Mouse (Mus musculus) midbrain, postnatal 0 days (tissue): ENCODE measurements around the gene Gm10203. TPM values are rescaled to one million over a fixed set of nuclear protein-coding genes. Genes with fewer than 3 reads are reported as not detected.
"Not testable (repeated sequence)": the region's sequence is repeated elsewhere in the genome, so short reads cannot be mapped to it uniquely, and the experiment has no call there.

ENCODE experiments used
- ATAC-seq: fragments of 200-750 bp; cut with Nextera tagmentation; 2 replicates; pipeline ENCODE4 v1.8.0; 2017; ENCODE audit warnings: moderate number of reproducible peaks, mild to moderate bottlenecking, moderate TSS enrichment, moderate library complexity; ENCODE audit not compliant: low FRiP score
- DNase-seq: peaks from one replicate; pipeline ENCODE4 v3.0.0-alpha.2; 2015; ENCODE audit warnings: low spot score
- H3K27ac ChIP-seq: fragments of 300-500 bp; sonication (generic); 2 replicates; pipeline ENCODE4 v1.5.1; 2014; ENCODE audit warnings: low read depth, mild to moderate bottlenecking, low read length, mixed read lengths
- H3K27me3 ChIP-seq: fragments of 300-500 bp; sonication (generic); 2 replicates; pipeline ENCODE4 v1.6.1; 2014; ENCODE audit warnings: low read length, control low read depth, mixed read lengths; ENCODE audit not compliant: insufficient read depth
- H3K36me3 ChIP-seq: fragments of 300-500 bp; sonication (generic); 2 replicates; pipeline ENCODE4 v1.6.1; 2014; ENCODE audit warnings: low read length, control low read depth, mixed read lengths; ENCODE audit not compliant: insufficient read depth
- H3K4me1 ChIP-seq: fragments of 300-500 bp; sonication (generic); 2 replicates; pipeline ENCODE4 v1.6.1; 2014; ENCODE audit warnings: mild to moderate bottlenecking, control low read depth, antibody characterized with exemption, low read length, mixed read lengths; ENCODE audit not compliant: insufficient read depth
- H3K4me2 ChIP-seq: fragments of 300-500 bp; sonication (generic); 2 replicates; pipeline ENCODE4 v1.6.1; 2014; ENCODE audit warnings: low read depth, mild to moderate bottlenecking, low read length, mixed read lengths; ENCODE audit not compliant: poor library complexity, severe bottlenecking
- H3K4me3 ChIP-seq: fragments of 300-500 bp; sonication (generic); 2 replicates; pipeline ENCODE4 v1.5.1; 2014; ENCODE audit warnings: low read depth, mild to moderate bottlenecking, low read length, moderate library complexity
- H3K9ac ChIP-seq: fragments of 300-500 bp; sonication (generic); replicated peaks from 2 replicates; pipeline ENCODE4 v1.6.1; 2014; ENCODE audit warnings: mild to moderate bottlenecking, low read length, moderate library complexity, mixed read lengths; ENCODE audit not compliant: poor library complexity, severe bottlenecking
- H3K9me3 ChIP-seq: fragments of 300-500 bp; sonication (generic); 2 replicates; pipeline ENCODE4 v1.6.1; 2016; ENCODE audit warnings: low read length, control low read depth
- CTCF ChIP-seq: IDR thresholded peaks from 2 replicates; pipeline ENCODE4 v1.5.1; 2016; ENCODE audit warnings: antibody characterized with exemption, mild to moderate bottlenecking
- WGBS: fragments of 180-500 bp; shearing (Covaris S2); extraction: QIAGEN DNeasy Blood & Tissue Kit; methylation state at CpG from one replicate; pipeline ENCODE4 v1.1.7; 2014; 5-methylcytosine and 5-hydroxymethylcytosine counted together
- polyA plus RNA-seq: library from polyadenylated mRNA; unstranded; fragments of >200 nt; fragmentation: Nextera tagmentation; extraction: Ambion mirVana; gene quantifications from 2 replicates; pipeline ENCODE4 v1.2.1, GENCODE M21; 2015
- total RNA-seq: library from RNA; depleted of rRNA; stranded (reverse); fragments of >200 nt; gene quantifications from 2 replicates; pipeline ENCODE4 v1.2.3, GENCODE M21; 2014; rRNA removed

The Gm10203 gene
- total and polyA plus RNA-seq, 2 experiments from 2014 or later, result not detected

DNA sequence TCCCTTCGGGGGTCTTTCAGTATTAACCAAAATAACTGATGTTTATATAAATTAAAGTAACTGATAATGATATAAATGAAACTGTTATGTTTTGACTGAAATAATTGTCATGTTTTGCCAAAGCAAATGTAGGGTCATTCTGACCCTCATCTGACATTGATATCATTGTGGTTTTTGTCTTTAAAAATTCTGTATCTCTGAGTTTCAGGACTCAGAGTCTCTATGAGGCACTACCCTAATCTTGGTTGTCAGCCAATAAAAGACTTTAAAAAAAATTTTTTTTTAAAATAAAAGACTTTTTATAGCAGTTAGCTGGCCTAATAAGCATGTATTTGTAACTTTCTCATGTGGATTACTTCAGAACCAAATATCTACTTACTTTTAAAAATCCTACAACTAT lies 37.7 kb downstream of the Gm10203 start:
- H3K27ac ChIP-seq, result no peak overlapping the region
- no peaks in the 10 kb centered on the region for H3K27me3 ChIP-seq
- peaks cover 18% of the 10 kb centered on the region for H3K36me3 ChIP-seq
- no peak overlapping the region for H3K4me2 ChIP-seq
- 97% methylated on average over 1 of the region's 1 CpGs for WGBS
- DNase-seq (no peak), ATAC-seq (no peak)
- H3K4me3 ChIP-seq, result no peak overlapping the region
- H3K9me3 ChIP-seq, result no peaks in the 10 kb centered on the region
- no peak overlapping the region for H3K9ac ChIP-seq
- no peak for TF ChIP-seq CTCF
- no peaks in the 10 kb centered on the region for H3K4me1 ChIP-seq

DNA sequence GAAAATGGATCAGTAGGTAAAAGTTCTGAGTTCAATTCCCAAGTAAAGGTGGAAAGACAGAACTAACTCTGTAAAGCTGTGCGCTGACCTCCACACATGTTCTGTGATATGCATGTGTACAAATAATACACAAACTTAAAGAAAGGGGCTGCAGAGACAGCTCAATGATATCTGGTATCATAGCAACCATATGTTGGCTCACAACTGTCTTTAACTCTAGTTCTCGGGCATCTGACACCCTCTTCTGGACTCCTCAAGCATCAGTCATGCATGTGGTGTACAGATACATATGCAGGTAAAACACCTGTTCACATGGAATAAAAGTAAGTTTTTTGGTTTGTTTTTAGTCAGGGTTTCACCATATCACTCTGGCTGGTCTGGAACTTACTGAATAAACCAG lies 38.5 kb downstream of the Gm10203 start:
- H3K27ac ChIP-seq, result no peak overlapping the region
- TF ChIP-seq CTCF, result no peak
- no peaks in the 10 kb centered on the region for H3K27me3 ChIP-seq
- H3K36me3 ChIP-seq, result peaks cover 18% of the 10 kb centered on the region
- no peaks in the 10 kb centered on the region for H3K4me1 ChIP-seq
- 93% methylated on average over 2 of the region's 2 CpGs for WGBS
- ATAC-seq (no peak), DNase-seq (no peak)
- no peak overlapping the region for H3K4me2 ChIP-seq
- no peak overlapping the region for H3K4me3 ChIP-seq
- no peaks in the 10 kb centered on the region for H3K9me3 ChIP-seq
- no peak overlapping the region for H3K9ac ChIP-seq

DNA sequence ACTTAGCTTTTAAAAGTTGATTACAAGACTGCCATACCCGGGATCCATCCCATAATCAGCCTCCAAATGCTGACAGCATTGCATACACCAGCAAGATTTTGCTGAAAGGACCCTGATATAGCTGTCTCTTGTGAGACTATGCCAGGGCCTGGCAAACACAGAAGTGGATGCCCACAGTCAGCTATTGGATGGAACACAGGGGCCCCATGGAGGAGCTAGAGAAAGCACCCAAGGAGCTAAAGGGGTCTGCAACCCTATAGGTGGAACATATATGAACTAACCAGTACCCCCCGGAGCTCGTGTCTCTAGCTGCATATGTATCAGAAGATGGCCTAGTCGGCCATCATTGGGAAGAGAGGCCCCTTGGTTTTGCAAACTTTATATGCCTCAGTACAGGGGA lies 40.0 kb downstream of the Gm10203 start:
- not testable (repeated sequence) for ATAC-seq, DNase-seq, H3K4me1 ChIP-seq, H3K27ac ChIP-seq, H3K9me3 ChIP-seq, H3K27me3 ChIP-seq, H3K4me3 ChIP-seq, H3K9ac ChIP-seq, H3K4me2 ChIP-seq
- 91% methylated on average over 4 of the region's 4 CpGs for WGBS
- peaks cover 21% of the 10 kb centered on the region for H3K36me3 ChIP-seq

DNA sequence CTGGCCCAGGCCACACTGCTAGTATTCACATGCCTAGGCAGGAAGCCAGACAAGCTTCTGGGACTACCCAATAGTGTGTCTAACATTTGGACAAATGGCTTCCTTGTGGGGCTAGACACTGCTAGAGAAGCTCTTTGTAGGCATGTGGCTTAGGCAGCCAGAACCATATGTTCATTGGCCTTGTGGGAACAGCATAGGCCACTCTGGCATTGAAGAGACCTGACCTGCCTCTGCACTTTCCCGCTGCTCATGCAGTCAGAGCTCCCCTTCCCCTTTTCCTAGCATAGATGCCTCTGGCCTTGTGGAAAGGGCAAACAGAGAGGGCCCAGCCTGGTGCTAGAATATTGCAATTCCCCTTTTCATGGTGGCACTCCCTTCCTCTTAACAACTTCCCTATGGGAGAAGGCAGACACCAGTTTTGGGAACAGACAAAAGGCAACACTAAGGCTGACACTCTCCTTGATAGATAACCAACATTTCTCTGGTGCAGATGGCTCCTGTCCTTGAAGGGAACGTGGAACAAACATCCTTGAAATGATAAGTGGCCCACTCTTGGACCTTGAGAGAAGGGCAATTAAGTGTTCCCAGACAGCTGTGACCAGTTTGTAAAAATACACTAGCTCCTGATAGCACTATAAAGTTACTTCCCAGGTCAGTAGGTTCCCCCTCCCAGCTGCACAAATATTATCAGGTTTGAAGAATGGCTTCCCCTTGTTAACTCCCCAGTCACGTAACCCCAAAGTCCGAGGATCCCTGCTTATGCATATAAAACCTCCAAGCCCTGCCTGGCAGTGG lies 44.1 kb downstream of the Gm10203 start:
- Histone ChIP-seq H3K4me2 (no peak overlapping the region), H3K4me3 (no peak overlapping the region), H3K27ac (no peak overlapping the region), H3K36me3 (peaks cover 16% of the 10 kb centered on the region), H3K9me3 (0 out of 2 replicates have a peak, but pooled peaks cover 3% of the 10 kb centered on the region), H3K4me1 (no peaks in the 10 kb centered on the region), H3K9ac (no peak overlapping the region), H3K27me3 (no peaks in the 10 kb centered on the region)
- no peak for TF ChIP-seq CTCF
- ATAC-seq, result no peak
- DNase-seq, result peak; percentile 11
- 86% methylated on average over 4 of the region's 4 CpGs for WGBS

DNA sequence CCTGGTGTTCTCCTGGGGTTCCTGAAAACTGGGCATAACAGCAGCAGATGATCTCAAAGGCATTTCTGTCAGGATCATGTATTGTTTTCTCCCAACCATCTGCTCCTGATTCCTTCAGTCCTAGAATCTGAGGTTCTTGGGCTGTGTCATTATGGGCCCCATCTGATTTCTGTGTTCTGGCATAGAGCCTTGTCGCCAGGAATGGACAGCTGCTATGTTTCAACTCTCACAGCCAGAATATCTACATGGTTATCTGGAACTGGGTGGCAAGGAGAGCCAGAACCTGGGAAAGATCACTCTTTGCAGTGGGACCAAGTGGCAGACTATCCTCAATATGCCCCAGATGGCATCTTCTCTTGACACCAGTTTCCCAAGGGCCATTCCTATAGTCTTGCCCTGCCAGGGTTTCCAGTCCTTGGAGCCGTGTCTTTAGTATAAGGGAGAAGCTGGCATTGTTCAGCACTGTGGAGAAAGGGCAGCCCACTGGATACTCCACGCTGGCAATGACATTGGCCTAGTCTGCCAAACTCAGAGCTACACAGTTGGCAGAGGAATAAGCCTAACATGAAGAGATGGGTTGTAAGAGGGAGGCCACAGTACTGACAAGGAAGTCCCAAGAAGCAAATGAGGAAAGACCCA lies 45.1 kb downstream of the Gm10203 start:
- H3K4me1 ChIP-seq, result no peaks in the 10 kb centered on the region
- 0 out of 2 replicates have a peak, but pooled peaks cover 3% of the 10 kb centered on the region for H3K9me3 ChIP-seq
- H3K4me3 ChIP-seq, result no peak overlapping the region
- ATAC-seq (no peak), DNase-seq (peak; percentile 19)
- no peaks in the 10 kb centered on the region for H3K27me3 ChIP-seq
- H3K4me2 ChIP-seq, result no peak overlapping the region
- no peak for TF ChIP-seq CTCF
- WGBS, result 88% methylated on average over 3 of the region's 3 CpGs
- peaks cover 20% of the 10 kb centered on the region for H3K36me3 ChIP-seq
- no peak overlapping the region for H3K9ac ChIP-seq
- no peak overlapping the region for H3K27ac ChIP-seq

DNA sequence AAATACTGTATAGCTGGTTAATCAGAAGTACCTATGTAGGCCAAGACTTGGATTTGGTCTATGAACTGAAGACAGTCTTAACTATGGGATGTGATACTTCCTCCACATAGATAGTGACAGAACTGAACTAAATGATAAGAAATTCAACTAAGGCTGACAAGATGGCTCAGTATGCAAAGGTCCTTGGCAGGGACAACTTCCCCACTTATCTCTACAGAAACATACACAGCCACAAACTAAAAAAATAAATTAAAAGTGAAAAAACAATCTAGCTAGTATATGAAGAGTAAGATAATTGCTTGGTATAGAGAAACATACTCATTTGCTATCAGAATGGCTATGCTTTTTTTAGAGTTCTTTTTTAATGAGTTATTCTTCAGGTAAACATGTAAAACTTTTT lies 49.1 kb downstream of the Gm10203 start:
- ATAC-seq (no peak), DNase-seq (no peak)
- Histone ChIP-seq H3K4me2 (no peak overlapping the region), H3K36me3 (peaks cover 31% of the 10 kb centered on the region), H3K27ac (no peak overlapping the region), H3K9me3 (0 out of 2 replicates have a peak, but pooled peaks cover 3% of the 10 kb centered on the region), H3K4me3 (no peak overlapping the region), H3K9ac (no peak overlapping the region), H3K4me1 (no peaks in the 10 kb centered on the region), H3K27me3 (no peaks in the 10 kb centered on the region)
- no peak for TF ChIP-seq CTCF

Other genes starting within 250 kb of the Gm10203 start
- 13.6 and 18.0 TPM in 2 replicates for gene Caprin2, start 233.9 kb upstream of the Gm10203 start, total RNA-seq
- gene Caprin2, start 233.9 kb upstream of the Gm10203 start, polyA plus RNA-seq, result 5.9 and 6.5 TPM in 2 replicates
- gene Sinhcaf, start 183.7 kb upstream of the Gm10203 start, total RNA-seq, result 10.4 and 10.5 TPM in 2 replicates
- gene Sinhcaf, start 183.7 kb upstream of the Gm10203 start, polyA plus RNA-seq, result 7.3 and 9.3 TPM in 2 replicates
- gene Dennd5b, start 28.5 kb upstream of the Gm10203 start, total RNA-seq, result 47.1 and 51.0 TPM in 2 replicates
- 8.5 and 11.0 TPM in 2 replicates for gene Dennd5b, start 28.5 kb upstream of the Gm10203 start, polyA plus RNA-seq
- 4.8 and 5.3 TPM in 2 replicates for gene Etfbkmt, start 9.7 kb downstream of the Gm10203 start, total RNA-seq
- 5.7 and 6.8 TPM in 2 replicates for gene Etfbkmt, start 9.7 kb downstream of the Gm10203 start, polyA plus RNA-seq
- 50.3 and 83.9 TPM in 2 replicates for gene Amn1, start 58.5 kb downstream of the Gm10203 start, total RNA-seq
- gene Amn1, start 58.5 kb downstream of the Gm10203 start, polyA plus RNA-seq, result 88.2 and 98.6 TPM in 2 replicates
- gene Resf1, start 179.2 kb downstream of the Gm10203 start, total RNA-seq, result 27.7 and 33.7 TPM in 2 replicates
- gene Resf1, start 179.2 kb downstream of the Gm10203 start, polyA plus RNA-seq, result 25.5 and 25.6 TPM in 2 replicates